Mouse (Mus musculus) heart, embryonic 12.5 days (tissue): ENCODE measurements around the gene Pde1c. TPM values are rescaled to one million over a fixed set of nuclear protein-coding genes. Genes with fewer than 3 reads are reported as not detected.

Experiments
- ATAC-seq: fragments of 200-750 bp; cut with Nextera tagmentation; 2 replicates; pipeline ENCODE4 v1.8.0; 2017; ENCODE audit warnings: moderate TSS enrichment, moderate library complexity; ENCODE audit not compliant: insufficient number of reproducible peaks, low FRiP score
- H3K27ac ChIP-seq: fragments of 300-500 bp; sonication (generic); 2 replicates; pipeline ENCODE4 v1.5.1; 2016; ENCODE audit warnings: mild to moderate bottlenecking, moderate library complexity; ENCODE audit not compliant: poor library complexity, severe bottlenecking
- H3K27me3 ChIP-seq: fragments of 300-500 bp; sonication (generic); replicated peaks from 2 replicates; pipeline ENCODE4 v1.6.1; 2016; ENCODE audit warnings: mild to moderate bottlenecking, moderate library complexity
- H3K36me3 ChIP-seq: fragments of 300-500 bp; sonication (generic); 2 replicates; pipeline ENCODE4 v1.6.1; 2016; ENCODE audit warnings: mild to moderate bottlenecking, moderate library complexity
- H3K4me1 ChIP-seq: fragments of 300-500 bp; sonication (generic); replicated peaks from 2 replicates; pipeline ENCODE4 v1.6.1; 2016; ENCODE audit warnings: mild to moderate bottlenecking
- H3K4me2 ChIP-seq: fragments of 300-500 bp; sonication (generic); 2 replicates; pipeline ENCODE4 v1.6.1; 2016; ENCODE audit warnings: mild to moderate bottlenecking, moderate library complexity
- H3K4me3 ChIP-seq: fragments of 300-500 bp; sonication (generic); 2 replicates; pipeline ENCODE4 v1.5.1; 2016; ENCODE audit warnings: mild to moderate bottlenecking
- H3K9ac ChIP-seq: fragments of 300-500 bp; sonication (generic); 2 replicates; pipeline ENCODE4 v1.6.1; 2016; ENCODE audit warnings: mild to moderate bottlenecking, moderate library complexity
- H3K9me3 ChIP-seq: fragments of 300-500 bp; sonication (generic); replicated peaks from 2 replicates; pipeline ENCODE4 v1.6.1; 2016; ENCODE audit warnings: mild to moderate bottlenecking, moderate library complexity
- WGBS: fragments of 180-500 bp; shearing (Covaris S2); methylation state at CpG from one replicate; pipeline ENCODE4 v1.1.7; 2016; 5-methylcytosine and 5-hydroxymethylcytosine counted together
- polyA plus RNA-seq: library from polyadenylated mRNA; unstranded; fragments of >200 nt; fragmentation: Nextera tagmentation; extraction: Ambion mirVana; gene quantifications from 2 replicates; pipeline ENCODE4 v1.2.1, GENCODE M21; 2016

Gene Pde1c
- polyA plus RNA-seq, 1 experiment from 2014 or later = 2.7 TPM

- Histone ChIP-seq H3K4me3 (peak overlapping the region; percentile 54), H3K27me3 (0 out of 2 replicates have a peak, but pooled peaks cover 9% of the 10 kb centered on the region), H3K36me3 (no peaks in the 10 kb centered on the region), H3K4me1 (peaks cover 21% of the 10 kb centered on the region), H3K27ac (no peak overlapping the region), H3K9me3 (no peaks in the 10 kb centered on the region), H3K4me2 (peak overlapping the region; percentile 96), H3K9ac (peak overlapping the region; percentile 71)
- WGBS = 1% methylated on average over 10 of the region's 10 CpGs
- peak; percentile 74 for ATAC-seq
These were observed 206.8 kb downstream of the Pde1c start for GRCm38 (mm10) chr6:56362128-56362545.

- WGBS = 1% methylated on average over 19 of the region's 19 CpGs
- peak; percentile 69 for ATAC-seq
- no peaks in the 10 kb centered on the region for H3K36me3 ChIP-seq
- H3K4me3 ChIP-seq = peak overlapping the region; percentile 54
- no peak overlapping the region for H3K27ac ChIP-seq
- no peaks in the 10 kb centered on the region for H3K9me3 ChIP-seq
- peak overlapping the region; percentile 71 for H3K9ac ChIP-seq
- peaks cover 19% of the 10 kb centered on the region for H3K4me1 ChIP-seq
- peak overlapping the region; percentile 96 for H3K4me2 ChIP-seq
- 0 out of 2 replicates have a peak, but pooled peaks cover 9% of the 10 kb centered on the region for H3K27me3 ChIP-seq
These were observed 207.4 kb downstream of the Pde1c start for GRCm38 (mm10) chr6:56361348-56362127.

- Histone ChIP-seq H3K4me2 (0 out of 2 replicates have a peak overlapping the region, but pooled peaks have one; percentile 6), H3K9ac (no peak overlapping the region), H3K36me3 (no peaks in the 10 kb centered on the region), H3K4me1 (peaks cover 19% of the 10 kb centered on the region), H3K27ac (no peak overlapping the region), H3K27me3 (0 out of 2 replicates have a peak, but pooled peaks cover 9% of the 10 kb centered on the region), H3K9me3 (no peaks in the 10 kb centered on the region), H3K4me3 (no peak overlapping the region)
- 27% methylated on average over 6 of the region's 6 CpGs for WGBS
- ATAC-seq = no peak
These were observed 208.8 kb downstream of the Pde1c start for GRCm38 (mm10) chr6:56360086-56360485.

- WGBS = 45% methylated on average over 3 of the region's 3 CpGs
- H3K27me3 ChIP-seq = 0 out of 2 replicates have a peak, but pooled peaks cover 7% of the 10 kb centered on the region
- H3K9me3 ChIP-seq = no peaks in the 10 kb centered on the region
- no peak overlapping the region for H3K4me3 ChIP-seq
- H3K9ac ChIP-seq = no peak overlapping the region
- no peak overlapping the region for H3K27ac ChIP-seq
- H3K36me3 ChIP-seq = no peaks in the 10 kb centered on the region
- peaks cover 19% of the 10 kb centered on the region for H3K4me1 ChIP-seq
- no peak overlapping the region for H3K4me2 ChIP-seq
- ATAC-seq = no peak
These were observed 209.8 kb downstream of the Pde1c start for GRCm38 (mm10) chr6:56359126-56359525.

GRCm38 (mm10) chr6:56347207-56347606, 221.7 kb downstream of the Pde1c start:
- no peaks in the 10 kb centered on the region for H3K9me3 ChIP-seq
- no peaks in the 10 kb centered on the region for H3K36me3 ChIP-seq
- H3K4me2 ChIP-seq = no peak overlapping the region
- H3K27me3 ChIP-seq = no peaks in the 10 kb centered on the region
- no peak overlapping the region for H3K4me3 ChIP-seq
- H3K9ac ChIP-seq = no peak overlapping the region
- peaks cover 7% of the 10 kb centered on the region; the same call in 1 of the 2 replicates for H3K4me1 ChIP-seq
- no peak for ATAC-seq
- no peak overlapping the region for H3K27ac ChIP-seq
- WGBS = 71% methylated on average over 3 of the region's 3 CpGs

GRCm38 (mm10) chr6:56345082-56345481, 223.8 kb downstream of the Pde1c start:
- no peak for ATAC-seq
- H3K27me3 ChIP-seq = no peaks in the 10 kb centered on the region
- H3K4me3 ChIP-seq = no peak overlapping the region
- H3K4me2 ChIP-seq = no peak overlapping the region
- H3K27ac ChIP-seq = no peak overlapping the region
- no peaks in the 10 kb centered on the region for H3K36me3 ChIP-seq
- H3K9ac ChIP-seq = no peak overlapping the region
- WGBS = 45% methylated on average over 4 of the region's 4 CpGs
- H3K9me3 ChIP-seq = no peaks in the 10 kb centered on the region
- peaks cover 7% of the 10 kb centered on the region; the same call in 1 of the 2 replicates for H3K4me1 ChIP-seq

GRCm38 (mm10) chr6:56342005-56342404, 226.9 kb downstream of the Pde1c start:
- Histone ChIP-seq H3K4me3 (no peak overlapping the region), H3K27me3 (no peaks in the 10 kb centered on the region), H3K36me3 (no peaks in the 10 kb centered on the region), H3K27ac (no peak overlapping the region), H3K9ac (no peak overlapping the region), H3K4me2 (no peak overlapping the region), H3K4me1 (0 out of 2 replicates have a peak, but pooled peaks cover 7% of the 10 kb centered on the region), H3K9me3 (no peaks in the 10 kb centered on the region)
- ATAC-seq = no peak
- 76% methylated on average over 1 of the region's 1 CpGs for WGBS

- H3K27me3 ChIP-seq = no peaks in the 10 kb centered on the region
- no peaks in the 10 kb centered on the region for H3K4me1 ChIP-seq
- 84% methylated on average over 3 of the region's 3 CpGs for WGBS
- no peak for ATAC-seq
- no peaks in the 10 kb centered on the region for H3K36me3 ChIP-seq
- no peak overlapping the region for H3K27ac ChIP-seq
- H3K4me2 ChIP-seq = no peak overlapping the region
- H3K4me3 ChIP-seq = no peak overlapping the region
- no peaks in the 10 kb centered on the region for H3K9me3 ChIP-seq
- no peak overlapping the region for H3K9ac ChIP-seq
These were observed 233.0 kb downstream of the Pde1c start for GRCm38 (mm10) chr6:56335811-56336446.

- H3K36me3 ChIP-seq = no peaks in the 10 kb centered on the region
- no peak overlapping the region for H3K4me3 ChIP-seq
- no peak overlapping the region for H3K4me2 ChIP-seq
- ATAC-seq = no peak
- no peak overlapping the region for H3K9ac ChIP-seq
- H3K27ac ChIP-seq = no peak overlapping the region
- no peaks in the 10 kb centered on the region for H3K9me3 ChIP-seq
- 74% methylated on average over 4 of the region's 4 CpGs for WGBS
- no peaks in the 10 kb centered on the region for H3K27me3 ChIP-seq
- no peaks in the 10 kb centered on the region for H3K4me1 ChIP-seq
These were observed 236.8 kb downstream of the Pde1c start for GRCm38 (mm10) chr6:56332149-56332548.

GRCm38 (mm10) chr6:56331432-56331831, 237.5 kb downstream of the Pde1c start:
- Histone ChIP-seq H3K9me3 (no peaks in the 10 kb centered on the region), H3K27me3 (no peaks in the 10 kb centered on the region), H3K36me3 (no peaks in the 10 kb centered on the region), H3K4me1 (no peaks in the 10 kb centered on the region), H3K9ac (no peak overlapping the region), H3K27ac (no peak overlapping the region), H3K4me2 (no peak overlapping the region), H3K4me3 (no peak overlapping the region)
- no peak for ATAC-seq
- WGBS = 83% methylated on average over 6 of the region's 6 CpGs

GRCm38 (mm10) chr6:56328103-56328502, 240.8 kb downstream of the Pde1c start:
- no peak overlapping the region for H3K27ac ChIP-seq
- H3K4me2 ChIP-seq = no peak overlapping the region
- WGBS = 56% methylated on average over 1 of the region's 1 CpGs
- ATAC-seq = no peak
- no peak overlapping the region for H3K9ac ChIP-seq
- peaks cover 4% of the 10 kb centered on the region for H3K4me1 ChIP-seq
- H3K36me3 ChIP-seq = no peaks in the 10 kb centered on the region
- H3K9me3 ChIP-seq = no peaks in the 10 kb centered on the region
- no peaks in the 10 kb centered on the region for H3K27me3 ChIP-seq
- H3K4me3 ChIP-seq = no peak overlapping the region
